Mouse (Mus musculus): ENCODE data around the gene P4htm. TPM values are rescaled to one million over a fixed set of nuclear protein-coding genes. Genes with fewer than 3 reads are reported as not detected.

Gene P4htm
- polyA plus RNA-seq, 1 experiment, result 105 TPM

DNA sequence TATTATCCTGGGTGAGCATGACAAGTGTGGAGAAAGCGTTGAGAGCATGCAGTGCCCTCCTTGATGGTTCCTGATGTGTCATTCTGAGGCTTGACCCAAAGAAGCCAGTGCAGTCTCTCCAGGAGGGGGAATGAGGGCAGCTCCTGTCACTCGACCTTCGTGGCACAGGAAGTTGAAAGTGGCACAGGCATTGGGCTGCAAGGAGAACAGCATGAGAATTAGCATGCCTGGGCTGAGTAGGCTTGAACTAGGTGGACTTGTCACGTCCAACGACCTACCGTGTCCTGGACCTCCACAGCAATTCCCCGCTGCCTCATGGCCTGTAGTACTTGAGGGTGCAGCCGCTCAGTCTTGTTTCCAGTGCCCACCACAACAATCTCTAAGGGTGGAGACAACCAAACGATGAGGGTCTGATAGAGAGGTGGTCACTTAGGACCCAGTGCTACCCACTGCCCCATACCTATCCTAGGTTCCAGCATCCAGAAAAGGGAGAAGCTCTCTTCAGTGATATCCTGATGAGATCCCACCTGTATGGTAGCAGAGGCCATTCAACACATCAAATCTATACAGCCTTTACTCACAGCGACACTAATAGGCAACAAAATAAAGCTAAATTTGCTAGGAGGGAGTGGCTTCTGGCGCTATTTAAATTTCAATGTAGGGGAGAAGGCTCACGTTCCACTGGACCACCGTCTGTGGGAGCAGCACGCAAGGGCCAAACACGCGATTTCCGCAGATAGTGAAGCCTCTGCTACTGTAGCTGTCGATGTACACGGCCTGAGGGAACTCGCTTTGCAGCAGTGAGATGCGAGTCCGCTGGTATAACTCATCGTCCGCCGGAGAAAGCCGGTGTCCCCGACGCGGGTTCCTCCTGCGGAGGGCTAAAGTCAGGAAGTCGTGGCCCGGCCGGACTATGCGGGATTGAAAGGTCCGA is 31.3 kb downstream of the P4htm start:
- peak overlapping the region; percentile 36 for H3K27ac ChIP-seq (ENCODE audit: insufficient read depth, low read length)
- TF ChIP-seq CTCF (IDR thresholded peaks at IDR 0.05; ENCODE audit: extremely low read depth, insufficient read depth, low read length) (no peak), POLR2A (IDR thresholded peaks at IDR 0.05; ENCODE audit: extremely low read depth, insufficient read depth, low read length) (0 out of 2 replicates have a peak, but pooled peaks have one; percentile 13)
- peak overlapping the region; percentile 63 for H3K4me3 ChIP-seq (ENCODE audit: insufficient read depth, low read length)
- peaks cover 5% of the 10 kb centered on the region; the same call in 1 of the 2 replicates for H3K4me1 ChIP-seq (ENCODE audit: control insufficient read depth, insufficient read depth, low read length)

DNA sequence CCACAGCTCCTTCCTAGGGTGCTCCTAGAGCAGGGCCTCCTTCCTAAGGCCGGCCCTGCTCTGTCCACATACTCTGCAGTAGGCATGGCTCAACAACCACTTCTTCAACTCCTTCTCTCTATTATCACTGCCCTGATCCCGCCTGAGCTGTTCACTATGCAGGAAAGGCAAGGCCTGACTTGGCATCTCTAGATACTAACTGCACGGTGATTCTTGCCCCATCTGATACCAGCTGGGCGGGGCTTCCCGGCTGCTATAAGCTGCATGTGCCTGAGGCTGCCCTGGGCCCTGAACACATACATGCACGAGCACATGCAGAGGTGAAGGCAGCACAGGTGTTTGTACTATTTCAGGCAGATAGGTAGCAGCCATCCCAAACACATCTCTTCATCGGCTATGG is 33.3 kb downstream of the P4htm start:
- H3K4me3 ChIP-seq (ENCODE audit: insufficient read depth, low read length), result no peak overlapping the region
- peaks cover 5% of the 10 kb centered on the region; the same call in 1 of the 2 replicates for H3K4me1 ChIP-seq (ENCODE audit: control insufficient read depth, insufficient read depth, low read length)
- no peak for TF ChIP-seq POLR2A (IDR thresholded peaks at IDR 0.05; ENCODE audit: extremely low read depth, insufficient read depth, low read length)
- H3K27ac ChIP-seq (ENCODE audit: insufficient read depth, low read length), result no peak overlapping the region

DNA sequence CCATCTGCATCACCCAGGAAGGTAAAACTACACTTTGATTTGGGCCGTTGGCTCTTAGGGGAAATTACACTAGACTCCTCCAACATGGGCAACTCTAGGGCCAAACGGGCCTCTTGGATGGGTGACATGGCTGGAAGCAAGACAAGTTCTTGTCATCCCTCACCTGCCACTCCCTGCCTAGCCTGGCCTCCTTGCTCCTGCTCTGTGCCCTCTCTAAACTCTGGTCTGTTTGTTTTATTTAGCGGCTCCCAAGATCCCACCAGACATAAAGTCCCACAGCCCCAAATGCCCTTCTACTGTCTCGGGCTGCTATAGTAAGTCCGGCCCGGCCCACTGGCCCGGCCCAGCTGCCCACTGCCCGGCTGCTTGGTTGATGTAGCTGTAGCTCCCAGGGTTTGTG is 33.8 kb downstream of the P4htm start:
- H3K4me1 ChIP-seq (ENCODE audit: control insufficient read depth, insufficient read depth, low read length), result peaks cover 5% of the 10 kb centered on the region; the same call in 1 of the 2 replicates
- H3K4me3 ChIP-seq (ENCODE audit: insufficient read depth, low read length), result no peak overlapping the region
- TF ChIP-seq POLR2A (IDR thresholded peaks at IDR 0.05; ENCODE audit: extremely low read depth, insufficient read depth, low read length) (no peak; the same call in 1 of the 2 replicates), CTCF (IDR thresholded peaks at IDR 0.05; ENCODE audit: extremely low read depth, insufficient read depth, low read length) (no peak)
- no peak overlapping the region for H3K27ac ChIP-seq (ENCODE audit: insufficient read depth, low read length)

- TF ChIP-seq POLR2A (IDR thresholded peaks at IDR 0.05; ENCODE audit: extremely low read depth, insufficient read depth, low read length) (peak; percentile 92), CTCF (IDR thresholded peaks at IDR 0.05; ENCODE audit: extremely low read depth, insufficient read depth, low read length) (no peak)
- Histone ChIP-seq H3K4me1 (ENCODE audit: control insufficient read depth, insufficient read depth, low read length) (peaks cover 2% of the 10 kb centered on the region; the same call in 1 of the 2 replicates), H3K27ac (ENCODE audit: insufficient read depth, low read length) (no peak within 1 kb of the TSS), H3K4me3 (ENCODE audit: insufficient read depth, low read length) (peak within 1 kb of the TSS; percentile 45)
Measured at GRCm38 (mm10) chr9:108560227-108560841, 37.1 kb downstream of the P4htm start, which contains the start of gene Impdh2. Gene Impdh2 (plus strand): TSS chr9:108560286.

- Histone ChIP-seq H3K4me1 (ENCODE audit: control insufficient read depth, insufficient read depth, low read length) (peaks cover 2% of the 10 kb centered on the region; the same call in 1 of the 2 replicates), H3K27ac (ENCODE audit: insufficient read depth, low read length) (no peak overlapping the region), H3K4me3 (ENCODE audit: insufficient read depth, low read length) (no peak overlapping the region)
- TF ChIP-seq CTCF (IDR thresholded peaks at IDR 0.05; ENCODE audit: extremely low read depth, insufficient read depth, low read length) (no peak), POLR2A (IDR thresholded peaks at IDR 0.05; ENCODE audit: extremely low read depth, insufficient read depth, low read length) (no peak)
Measured at GRCm38 (mm10) chr9:108559169-108559568, 38.3 kb downstream of the P4htm start.

GRCm38 (mm10) chr9:108546875-108547274 is 50.6 kb downstream of the P4htm start:
- H3K4me3 ChIP-seq (ENCODE audit: insufficient read depth, low read length), result no peak overlapping the region
- no peak overlapping the region for H3K27ac ChIP-seq (ENCODE audit: insufficient read depth, low read length)
- TF ChIP-seq CTCF (IDR thresholded peaks at IDR 0.05; ENCODE audit: extremely low read depth, insufficient read depth, low read length), result no peak
- no peak for TF ChIP-seq POLR2A (IDR thresholded peaks at IDR 0.05; ENCODE audit: extremely low read depth, insufficient read depth, low read length)
- H3K4me1 ChIP-seq (ENCODE audit: control insufficient read depth, insufficient read depth, low read length), result no peaks in the 10 kb centered on the region

DNA sequence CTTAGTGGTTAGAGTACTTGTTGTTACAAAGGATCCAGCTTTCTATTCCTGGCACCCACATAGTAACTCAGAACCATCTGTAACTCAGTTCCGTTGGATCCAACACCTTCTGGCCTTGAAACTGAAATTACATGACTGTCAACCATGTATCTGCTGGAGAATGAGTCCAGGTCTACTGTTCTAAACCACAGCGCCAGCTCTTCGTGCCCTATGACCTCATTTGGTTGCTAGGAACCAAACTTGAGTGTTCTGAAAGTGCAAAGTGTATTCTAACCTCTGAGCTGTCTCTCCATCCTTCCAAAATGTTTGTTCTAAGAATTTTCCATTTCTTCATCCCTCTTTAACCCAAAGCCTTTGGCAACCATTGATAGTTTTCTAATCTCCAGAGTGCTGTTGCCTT is 51.5 kb downstream of the P4htm start:
- Histone ChIP-seq H3K27ac (ENCODE audit: insufficient read depth, low read length) (no peak overlapping the region), H3K4me1 (ENCODE audit: control insufficient read depth, insufficient read depth, low read length) (no peaks in the 10 kb centered on the region), H3K4me3 (ENCODE audit: insufficient read depth, low read length) (no peak overlapping the region)
- TF ChIP-seq POLR2A (IDR thresholded peaks at IDR 0.05; ENCODE audit: extremely low read depth, insufficient read depth, low read length) (no peak), CTCF (IDR thresholded peaks at IDR 0.05; ENCODE audit: extremely low read depth, insufficient read depth, low read length) (no peak)

GRCm38 (mm10) chr9:108540846-108541245 is 56.6 kb downstream of the P4htm start:
- Histone ChIP-seq H3K27ac (ENCODE audit: insufficient read depth, low read length) (no peak overlapping the region), H3K4me3 (ENCODE audit: insufficient read depth, low read length) (no peak overlapping the region), H3K4me1 (ENCODE audit: control insufficient read depth, insufficient read depth, low read length) (no peaks in the 10 kb centered on the region)
- no peak for TF ChIP-seq CTCF (IDR thresholded peaks at IDR 0.05; ENCODE audit: extremely low read depth, insufficient read depth, low read length)
- TF ChIP-seq POLR2A (IDR thresholded peaks at IDR 0.05; ENCODE audit: extremely low read depth, insufficient read depth, low read length), result no peak

GRCm38 (mm10) chr9:108531496-108531895 is 66.0 kb downstream of the P4htm start:
- Histone ChIP-seq H3K27ac (ENCODE audit: insufficient read depth, low read length) (no peak overlapping the region), H3K4me1 (ENCODE audit: control insufficient read depth, insufficient read depth, low read length) (no peaks in the 10 kb centered on the region), H3K4me3 (ENCODE audit: insufficient read depth, low read length) (no peak overlapping the region)
- TF ChIP-seq CTCF (IDR thresholded peaks at IDR 0.05; ENCODE audit: extremely low read depth, insufficient read depth, low read length), result no peak
- no peak for TF ChIP-seq POLR2A (IDR thresholded peaks at IDR 0.05; ENCODE audit: extremely low read depth, insufficient read depth, low read length)
